Mouse (Mus musculus): ENCODE results near the gene Agap1. TPM values are rescaled to one million over a fixed set of nuclear protein-coding genes. Genes with fewer than 3 reads are reported as not detected.

Gene Agap1
- polyA plus RNA-seq, 1 experiment from 2014 or later = 14.0 TPM

GRCm38 (mm10) chr1:89714165-89714980 is 259.8 kb downstream of the Agap1 start:
- 34% methylated on average over 18 of the region's 18 CpGs for WGBS
- peaks cover 16% of the 10 kb centered on the region; the same call in 1 of the 2 replicates for H3K27me3 ChIP-seq (ENCODE audit: low read depth, poor library complexity, severe bottlenecking)

GRCm38 (mm10) chr1:89716234-89716633 is 261.6 kb downstream of the Agap1 start:
- Histone ChIP-seq H3K27me3 (ENCODE audit: low read depth, poor library complexity, severe bottlenecking) (peaks cover 8% of the 10 kb centered on the region; the same call in 1 of the 2 replicates), H3K27ac (no peak overlapping the region), H3K4me1 (peaks cover 56% of the 10 kb centered on the region), H3K9me3 (replicated peaks) (no peaks in the 10 kb centered on the region), H3K4me3 (no peak overlapping the region), H3K36me3 (peaks cover 12% of the 10 kb centered on the region; the same call in 1 of the 2 replicates)
- no peak for DNase-seq (ENCODE audit: low spot score)
- WGBS = 88% methylated on average over 2 of the region's 2 CpGs

More at GRCm38 (mm10) chr1:89714165-89714980, 259.8 kb downstream of the Agap1 start:
- DNase-seq (ENCODE audit: low spot score) = no peak
- Histone ChIP-seq H3K27ac (peak overlapping the region; percentile 67; the same call in 1 of the 2 replicates), H3K4me1 (peaks cover 74% of the 10 kb centered on the region), H3K9me3 (replicated peaks) (no peaks in the 10 kb centered on the region), H3K36me3 (peaks cover 11% of the 10 kb centered on the region; the same call in 1 of the 2 replicates), H3K4me3 (no peak overlapping the region)

GRCm38 (mm10) chr1:89717100-89717499 is 262.5 kb downstream of the Agap1 start:
- no peak overlapping the region for H3K4me3 ChIP-seq
- WGBS = 91% methylated on average over 4 of the region's 4 CpGs
- H3K27me3 ChIP-seq (ENCODE audit: low read depth, poor library complexity, severe bottlenecking) = peaks cover 8% of the 10 kb centered on the region; the same call in 1 of the 2 replicates
- peaks cover 51% of the 10 kb centered on the region for H3K4me1 ChIP-seq
- H3K36me3 ChIP-seq = peaks cover 13% of the 10 kb centered on the region; the same call in 1 of the 2 replicates
- no peak for DNase-seq (ENCODE audit: low spot score)
- H3K27ac ChIP-seq = no peak overlapping the region
- no peaks in the 10 kb centered on the region for H3K9me3 ChIP-seq (replicated peaks)

- Histone ChIP-seq H3K27me3 (ENCODE audit: low read depth, poor library complexity, severe bottlenecking) (0 out of 2 replicates have a peak, but pooled peaks cover 3% of the 10 kb centered on the region), H3K9me3 (replicated peaks) (no peaks in the 10 kb centered on the region), H3K27ac (no peak overlapping the region), H3K4me1 (peaks cover 45% of the 10 kb centered on the region), H3K4me3 (no peak overlapping the region), H3K36me3 (0 out of 2 replicates have a peak, but pooled peaks cover 4% of the 10 kb centered on the region)
- no peak for DNase-seq (ENCODE audit: low spot score)
- 87% methylated on average over 7 of the region's 7 CpGs for WGBS
These were observed 264.3 kb downstream of the Agap1 start for GRCm38 (mm10) chr1:89718782-89719403.

GRCm38 (mm10) chr1:89724141-89724540 is 269.5 kb downstream of the Agap1 start:
- 8% methylated on average over 3 of the region's 3 CpGs for WGBS

GRCm38 (mm10) chr1:89724555-89724954 is 269.9 kb downstream of the Agap1 start:
- no peaks in the 10 kb centered on the region for H3K9me3 ChIP-seq (replicated peaks)
- peaks cover 15% of the 10 kb centered on the region for H3K36me3 ChIP-seq
- H3K27ac ChIP-seq = peak overlapping the region; percentile 10
- H3K4me3 ChIP-seq = no peak overlapping the region
- DNase-seq (ENCODE audit: low spot score) = no peak
- peaks cover 31% of the 10 kb centered on the region for H3K4me1 ChIP-seq
- 77% methylated on average over 6 of the region's 6 CpGs for WGBS
- no peaks in the 10 kb centered on the region for H3K27me3 ChIP-seq (ENCODE audit: low read depth, poor library complexity, severe bottlenecking)

More at GRCm38 (mm10) chr1:89724141-89724540, 269.5 kb downstream of the Agap1 start:
- Histone ChIP-seq H3K27ac (peak overlapping the region; percentile 10), H3K9me3 (replicated peaks) (no peaks in the 10 kb centered on the region), H3K4me1 (peaks cover 32% of the 10 kb centered on the region), H3K4me3 (no peak overlapping the region), H3K36me3 (peaks cover 15% of the 10 kb centered on the region), H3K27me3 (ENCODE audit: low read depth, poor library complexity, severe bottlenecking) (no peaks in the 10 kb centered on the region)
- no peak for DNase-seq (ENCODE audit: low spot score)

DNA sequence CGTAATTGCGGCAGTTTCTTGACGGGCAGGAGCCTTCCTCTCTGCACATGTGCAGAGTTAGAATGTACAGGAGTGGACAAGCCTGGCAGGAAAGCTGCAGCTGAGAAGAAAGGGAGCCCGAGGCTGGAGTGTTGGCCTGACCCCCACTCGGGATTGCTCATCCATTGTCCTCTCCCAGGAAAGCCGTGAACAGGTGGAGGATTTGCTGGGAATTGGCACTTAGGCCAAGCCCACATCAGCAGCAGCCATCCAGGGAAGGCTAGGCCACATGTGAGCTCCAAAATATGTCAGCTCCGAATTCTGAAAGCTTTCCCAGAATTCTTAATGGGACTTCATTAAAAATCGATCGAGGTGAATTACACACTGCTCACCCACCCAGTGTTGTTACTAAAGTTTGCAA is 270.4 kb downstream of the Agap1 start:
- H3K4me1 ChIP-seq = peaks cover 35% of the 10 kb centered on the region
- peaks cover 18% of the 10 kb centered on the region for H3K36me3 ChIP-seq
- H3K9me3 ChIP-seq (replicated peaks) = no peaks in the 10 kb centered on the region
- no peak overlapping the region for H3K4me3 ChIP-seq
- peak overlapping the region; percentile 10 for H3K27ac ChIP-seq
- WGBS = 63% methylated on average over 9 of the region's 9 CpGs
- H3K27me3 ChIP-seq (ENCODE audit: low read depth, poor library complexity, severe bottlenecking) = no peaks in the 10 kb centered on the region
- DNase-seq (ENCODE audit: low spot score) = no peak

GRCm38 (mm10) chr1:89728481-89728880 is 273.9 kb downstream of the Agap1 start:
- WGBS = 97% methylated on average over 6 of the region's 6 CpGs
- DNase-seq (ENCODE audit: low spot score) = no peak
- Histone ChIP-seq H3K4me1 (peaks cover 35% of the 10 kb centered on the region), H3K27me3 (ENCODE audit: low read depth, poor library complexity, severe bottlenecking) (no peaks in the 10 kb centered on the region), H3K27ac (no peak overlapping the region), H3K9me3 (replicated peaks) (no peaks in the 10 kb centered on the region), H3K36me3 (peaks cover 33% of the 10 kb centered on the region), H3K4me3 (no peak overlapping the region)

- Histone ChIP-seq H3K4me1 (peaks cover 37% of the 10 kb centered on the region), H3K9me3 (replicated peaks) (no peaks in the 10 kb centered on the region), H3K27me3 (ENCODE audit: low read depth, poor library complexity, severe bottlenecking) (no peaks in the 10 kb centered on the region), H3K4me3 (no peak overlapping the region), H3K27ac (no peak overlapping the region), H3K36me3 (peaks cover 33% of the 10 kb centered on the region)
- WGBS = 82% methylated on average over 13 of the region's 13 CpGs
- DNase-seq (ENCODE audit: low spot score) = no peak
These were observed 276.1 kb downstream of the Agap1 start for GRCm38 (mm10) chr1:89730589-89731195.

- WGBS = 33% methylated on average over 9 of the region's 9 CpGs
- Histone ChIP-seq H3K4me3 (no peak overlapping the region), H3K36me3 (peaks cover 26% of the 10 kb centered on the region), H3K27me3 (ENCODE audit: low read depth, poor library complexity, severe bottlenecking) (no peaks in the 10 kb centered on the region), H3K27ac (peak overlapping the region; percentile 53), H3K9me3 (replicated peaks) (no peaks in the 10 kb centered on the region), H3K4me1 (peaks cover 43% of the 10 kb centered on the region)
- DNase-seq (ENCODE audit: low spot score) = no peak
These were observed 279.8 kb downstream of the Agap1 start for GRCm38 (mm10) chr1:89734368-89734767.

DNA sequence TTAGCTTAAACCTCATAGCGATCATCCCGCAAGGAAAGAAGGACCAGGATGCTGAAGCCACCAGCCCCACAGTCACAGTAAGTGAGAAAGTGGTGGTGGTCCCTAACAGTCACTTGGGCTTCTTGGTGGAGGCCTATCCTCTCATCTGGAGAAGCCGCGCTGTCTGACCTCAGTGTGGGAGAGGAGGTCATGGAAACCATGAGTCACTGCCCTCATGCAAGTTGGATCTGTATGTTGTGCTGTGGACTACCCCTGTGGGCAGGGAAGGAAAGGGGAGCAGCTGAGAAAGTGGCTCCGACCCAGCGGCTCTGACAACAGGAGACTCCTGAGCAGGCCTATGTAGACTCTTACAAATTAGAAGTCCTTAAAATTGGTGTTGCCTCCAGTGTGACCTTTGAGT is 280.5 kb downstream of the Agap1 start:
- H3K4me3 ChIP-seq = no peak overlapping the region
- H3K36me3 ChIP-seq = peaks cover 23% of the 10 kb centered on the region
- no peaks in the 10 kb centered on the region for H3K27me3 ChIP-seq (ENCODE audit: low read depth, poor library complexity, severe bottlenecking)
- H3K27ac ChIP-seq = peak overlapping the region; percentile 71
- H3K4me1 ChIP-seq = peaks cover 44% of the 10 kb centered on the region
- no peak for DNase-seq (ENCODE audit: low spot score)
- no peaks in the 10 kb centered on the region for H3K9me3 ChIP-seq (replicated peaks)
- 80% methylated on average over 6 of the region's 6 CpGs for WGBS

DNA sequence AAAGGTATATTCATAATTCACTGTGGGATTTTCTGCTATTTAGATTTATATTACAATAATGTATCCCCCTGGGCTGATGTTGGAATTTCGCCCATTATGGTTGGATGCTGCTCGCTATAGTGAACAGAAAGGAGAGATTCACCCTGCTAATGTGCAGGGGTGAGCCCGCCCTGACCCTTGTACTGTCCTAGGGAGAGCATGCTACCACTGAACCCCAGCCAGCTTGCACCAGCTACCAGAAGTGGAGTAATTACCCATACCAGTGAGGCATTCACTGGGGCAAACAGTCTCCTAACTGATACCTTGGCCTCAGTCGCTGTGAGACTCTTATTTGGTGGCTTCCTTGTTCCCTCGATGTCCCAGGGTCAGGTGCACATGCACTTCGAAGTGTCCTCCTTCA is 281.4 kb downstream of the Agap1 start:
- Histone ChIP-seq H3K36me3 (peaks cover 16% of the 10 kb centered on the region), H3K27me3 (ENCODE audit: low read depth, poor library complexity, severe bottlenecking) (no peaks in the 10 kb centered on the region), H3K9me3 (replicated peaks) (no peaks in the 10 kb centered on the region), H3K27ac (no peak overlapping the region), H3K4me3 (no peak overlapping the region), H3K4me1 (peaks cover 41% of the 10 kb centered on the region)
- 91% methylated on average over 6 of the region's 6 CpGs for WGBS
- no peak for DNase-seq (ENCODE audit: low spot score)
